Mouse (Mus musculus): ENCODE measurements around the gene H60c.
"Not testable (repeated sequence)": the region's sequence is repeated elsewhere in the genome, so short reads cannot be mapped to it uniquely, and the experiment has no call there.

H60c gene

GRCm38 (mm10) chr10:3267671-3268070 lies at the start of gene H60c:
H60c (minus strand) TSS chr10:3267771.
- DNase-seq, result no peak

DNA sequence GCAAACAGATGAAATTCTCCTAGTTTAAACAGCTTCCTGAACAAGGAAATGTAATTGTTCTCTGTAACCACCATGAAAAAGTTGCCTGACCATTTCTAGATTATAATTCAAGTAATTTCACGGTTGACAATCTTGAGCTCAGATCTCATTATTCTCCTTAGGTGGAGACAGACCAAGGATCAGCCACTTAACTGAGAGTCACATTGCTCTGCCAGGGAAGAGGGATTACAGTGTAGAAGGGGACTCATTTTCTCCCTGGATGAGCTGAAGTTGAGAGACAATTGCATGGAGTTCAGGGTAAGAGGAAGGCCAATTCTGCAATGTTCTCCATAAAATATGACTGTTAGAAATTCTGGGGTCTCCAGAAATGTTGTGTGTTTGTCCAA lies 41.2 kb upstream of the H60c start:
- DNase-seq, result no peak

GRCm38 (mm10) chr10:3308180-3308820 lies 40.7 kb upstream of the H60c start:
- DNase-seq, result no peak

- DNase-seq, result no peak
Observed at GRCm38 (mm10) chr10:3307752-3308151, 40.2 kb upstream of the H60c start.

- no peak for DNase-seq
Observed at GRCm38 (mm10) chr10:3293969-3294368, 26.4 kb upstream of the H60c start.

DNA sequence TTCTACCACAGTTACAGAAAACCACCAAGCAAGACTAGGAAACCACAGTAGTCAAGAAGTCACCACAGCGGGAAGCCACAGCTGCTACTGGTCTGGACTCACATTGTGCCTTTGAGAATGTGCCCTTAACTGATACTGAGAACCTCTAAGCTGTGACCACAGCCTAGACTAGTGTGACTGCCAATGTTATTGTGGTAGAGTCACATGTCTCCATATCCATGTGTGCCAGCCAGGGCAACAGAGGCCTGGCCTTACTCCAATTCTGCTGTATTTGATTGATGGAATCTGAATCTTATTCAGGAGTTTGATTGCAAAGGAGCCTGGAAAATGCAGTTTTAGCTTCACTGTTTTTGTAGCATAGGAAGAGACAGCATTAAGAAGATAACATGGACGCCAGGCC lies 13.5 kb upstream of the H60c start:
- DNase-seq, result no peak

GRCm38 (mm10) chr10:3274065-3274464 lies 6.5 kb upstream of the H60c start:
- DNase-seq, result no peak

GRCm38 (mm10) chr10:3271036-3271435 lies 3.5 kb upstream of the H60c start:
- no peak for DNase-seq

GRCm38 (mm10) chr10:3266729-3267128 lies 842 bp downstream of the H60c start:
- DNase-seq, result no peak

- no peak for DNase-seq
Observed at GRCm38 (mm10) chr10:3262784-3263183, 4.8 kb downstream of the H60c start.

DNA sequence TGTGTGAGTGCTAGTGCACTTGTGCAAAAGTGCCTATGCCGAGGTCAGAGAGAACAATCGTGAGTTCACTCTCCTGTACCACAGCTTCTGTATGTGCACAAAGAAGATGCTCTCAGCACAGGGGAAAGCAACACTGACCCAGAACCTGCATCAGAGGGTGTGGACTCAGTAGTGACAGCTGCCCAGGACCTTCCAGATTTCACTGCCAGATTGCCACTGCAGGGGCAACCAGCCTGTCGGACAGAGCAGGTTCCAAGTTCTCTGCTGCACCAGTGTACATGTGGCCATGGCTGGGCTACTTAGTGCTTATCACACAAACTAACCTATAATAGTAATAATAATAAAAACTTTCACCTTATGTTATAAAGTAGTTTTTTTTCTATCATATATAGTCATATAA lies 10.2 kb downstream of the H60c start:
- no peak for DNase-seq

DNA sequence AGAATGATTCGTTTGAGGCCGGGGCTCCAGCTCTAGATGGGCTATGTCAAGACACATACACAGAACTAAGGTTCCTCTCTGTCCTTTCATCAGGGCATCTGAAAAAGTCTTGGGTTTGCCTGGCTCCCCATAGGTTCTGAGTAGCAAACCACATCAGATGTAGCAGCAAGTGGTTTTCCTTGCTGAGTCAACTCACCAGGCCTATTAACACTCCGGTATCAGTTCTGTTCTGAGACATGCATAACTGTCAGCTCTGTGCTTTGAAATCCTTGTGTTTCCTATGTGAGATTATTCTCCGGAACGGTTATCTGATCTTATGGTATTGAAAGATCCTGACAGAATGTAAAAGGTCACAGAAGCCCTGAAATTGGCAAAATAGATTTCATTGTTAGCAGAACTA lies 29.1 kb downstream of the H60c start:
- DNase-seq, result not testable (repeated sequence)

DNA sequence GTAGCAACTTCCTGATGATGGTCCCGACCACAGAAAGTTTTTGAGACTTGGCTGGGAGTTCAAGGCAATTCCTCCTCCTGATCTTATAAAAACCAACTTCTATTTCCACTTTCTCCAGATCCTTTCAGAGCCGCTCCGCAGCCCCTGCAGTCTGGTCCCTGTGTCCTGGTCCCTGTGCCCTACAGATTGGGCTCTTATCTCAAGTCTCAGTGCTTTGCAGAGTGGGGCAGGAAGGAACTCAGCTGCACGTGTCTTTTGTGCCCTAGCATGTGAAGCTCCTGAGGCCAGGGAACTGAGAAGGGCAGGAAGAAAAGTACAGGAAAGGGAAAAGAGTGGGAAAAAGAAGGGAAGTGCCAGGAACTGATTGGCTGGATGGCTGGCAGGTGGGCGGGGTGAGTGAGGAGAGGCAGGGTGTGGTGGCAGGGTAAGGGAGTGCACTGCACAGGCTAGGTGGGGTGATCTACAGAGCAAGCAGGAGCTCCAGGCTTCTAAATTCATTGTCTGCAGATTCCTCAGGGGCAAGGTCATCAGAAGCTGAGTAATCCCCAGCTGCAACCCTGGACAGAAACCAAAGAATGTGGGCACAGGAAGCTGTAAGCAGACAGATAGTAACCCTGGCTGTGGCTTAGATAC lies 30.8 kb downstream of the H60c start:
- peak; percentile 6 to 11 for DNase-seq

DNA sequence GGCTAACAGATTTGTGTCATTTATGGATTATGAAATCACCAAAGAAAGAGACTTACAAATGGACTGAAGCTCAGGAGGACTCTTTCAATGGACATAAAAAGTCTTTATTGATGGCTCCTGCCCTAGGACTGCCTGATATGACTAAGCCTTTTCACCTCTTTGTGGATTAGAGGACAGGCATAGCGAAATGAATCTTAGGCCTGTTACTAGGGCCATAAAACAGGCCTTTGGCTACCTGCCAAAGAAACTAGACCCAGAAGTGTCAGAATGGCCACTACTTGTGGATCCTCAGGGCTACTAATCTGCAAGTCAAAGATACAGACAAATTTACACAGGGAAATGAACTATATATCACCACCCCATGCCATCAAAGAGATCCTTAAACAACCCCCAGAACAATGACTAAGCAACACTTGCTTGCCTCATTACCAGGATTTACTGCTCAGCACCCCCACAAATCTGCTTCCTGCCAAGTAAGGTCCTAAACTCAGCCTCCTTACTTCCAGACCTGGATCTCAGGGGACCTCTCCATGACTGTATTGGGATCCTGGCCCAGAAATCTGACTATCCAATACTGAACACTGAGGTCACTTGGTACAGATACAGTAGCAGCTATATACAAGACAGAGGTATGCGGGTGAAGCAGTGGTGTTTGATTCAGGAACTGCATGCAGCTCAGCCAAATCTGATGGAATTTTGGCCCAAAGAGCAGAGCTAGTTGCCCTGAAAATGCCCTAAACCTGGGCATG lies 39.0 kb downstream of the H60c start:
- DNase-seq, result no peak

All from thymus, postnatal 36 days (tissue).